Comparison of ENCODE assay signal across 10 mouse cellular contexts in the genomic region with DNA sequence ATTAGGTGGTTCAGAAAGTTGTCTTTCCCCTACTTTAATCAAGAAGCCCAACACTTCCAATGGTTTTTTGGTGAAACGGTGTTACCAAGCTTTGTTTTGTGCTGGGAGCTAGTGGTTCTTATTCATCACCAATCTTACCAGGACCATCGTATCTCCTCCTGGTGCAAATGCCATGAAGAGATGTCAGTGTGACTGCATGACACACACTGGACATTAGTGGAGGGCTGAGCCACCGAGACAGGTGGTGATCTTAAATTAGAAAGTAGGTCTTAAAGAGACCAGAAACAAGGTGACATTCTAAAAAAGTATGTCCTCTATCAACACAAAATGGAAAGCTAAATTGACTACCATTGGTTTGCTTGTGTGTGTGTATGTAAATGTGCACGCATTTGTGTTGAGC. TPM values are rescaled to one million over a fixed set of nuclear protein-coding genes. Genes with fewer than 3 reads are reported as not detected.
DNase-seq lines count a peak whose midpoint lies in the region; ATAC-seq and TF ChIP-seq lines count a peak whose summit lies in the region.
"Had no signal": no experiment of that assay in that cellular context is flagged by ENCODE, and none has a peak within 500 bp of the region (broad histone marks: within the 10 kb centered on the region; RNA-seq: fewer than 3 reads in every experiment).

No protein-coding gene starts in this region.

- no peak for ATAC-seq in hindbrain, embryonic 13.5 days (ENCODE audit: low FRiP score)
- no peak for ATAC-seq in hindbrain, embryonic 11.5 days (ENCODE audit: low FRiP score)
- ATAC-seq in hindbrain, embryonic 16.5 days = no peak

- H3K4me3 ChIP-seq in hindbrain, embryonic 13.5 days = no peak overlapping the region
- H3K4me3 ChIP-seq in hindbrain, embryonic 11.5 days (ENCODE audit: low read depth, low read length) = no peak overlapping the region
- no peak overlapping the region; the same call in 1 of the 2 replicates for H3K4me3 ChIP-seq in hindbrain, embryonic 16.5 days (ENCODE audit: low read length)
- H3K4me3 ChIP-seq in myocyte = peak overlapping the region; percentile 50
- H3K4me3 ChIP-seq in limb, embryonic 10.5 days = no peak overlapping the region

- H3K27ac ChIP-seq in hindbrain, embryonic 13.5 days = no peak overlapping the region
- no peak overlapping the region for H3K27ac ChIP-seq in hindbrain, embryonic 11.5 days (ENCODE audit: low read depth, low read length)
- H3K27ac ChIP-seq in hindbrain, embryonic 16.5 days (ENCODE audit: low read depth, low read length) = no peak overlapping the region
- no peak overlapping the region for H3K27ac ChIP-seq in limb, embryonic 10.5 days

- DNase-seq in hindbrain, embryonic 11.5 days (ENCODE audit: low spot score) = no peak
- peak; percentile 31 to 54 for DNase-seq in cerebellum, postnatal 36 days
- no peak for DNase-seq in limb, embryonic 10.5 days (ENCODE audit: low spot score)
- DNase-seq in B cell, adult 2 months = no peak
- DNase-seq: adrenal gland, postnatal 10 days; lung, postnatal 4 days had no signal

- no peaks in the 10 kb centered on the region for H3K79me2 ChIP-seq in myocyte (ENCODE audit: control insufficient read depth, insufficient read depth)

- peaks cover 10% of the 10 kb centered on the region for H3K27me3 ChIP-seq in hindbrain, embryonic 13.5 days
- H3K27me3 ChIP-seq in hindbrain, embryonic 11.5 days (ENCODE audit: control insufficient read depth, insufficient read depth, low read length) = no peaks in the 10 kb centered on the region
- H3K27me3 ChIP-seq in hindbrain, embryonic 16.5 days (replicated peaks; ENCODE audit: control insufficient read depth, insufficient read depth, low read length) = no peaks in the 10 kb centered on the region
- no peaks in the 10 kb centered on the region for H3K27me3 ChIP-seq in myocyte (ENCODE audit: control insufficient read depth, insufficient read depth, insufficient read length)
- H3K27me3 ChIP-seq in limb, embryonic 10.5 days (ENCODE audit: low read depth, poor library complexity, severe bottlenecking) = peaks cover 18% of the 10 kb centered on the region

- H3K36me3 ChIP-seq in hindbrain, embryonic 13.5 days = no peaks in the 10 kb centered on the region
- no peaks in the 10 kb centered on the region for H3K36me3 ChIP-seq in hindbrain, embryonic 11.5 days (ENCODE audit: control insufficient read depth, insufficient read depth, low read length)
- no peaks in the 10 kb centered on the region for H3K36me3 ChIP-seq in hindbrain, embryonic 16.5 days (ENCODE audit: control insufficient read depth, insufficient read depth, low read length)
- H3K36me3 ChIP-seq in myocyte (ENCODE audit: control insufficient read depth, insufficient read depth) = no peaks in the 10 kb centered on the region
- H3K36me3 ChIP-seq in limb, embryonic 10.5 days = no peaks in the 10 kb centered on the region
- H3K36me3 ChIP-seq: heart, embryonic 10.5 days had no signal

- H3ac ChIP-seq in myocyte (ENCODE audit: control insufficient read depth, insufficient read length) = no peak overlapping the region

- no peak for TF ChIP-seq POLR2A in myocyte (IDR thresholded peaks at IDR 0.05; ENCODE audit: insufficient read length, low read depth)

- H3K9ac ChIP-seq in hindbrain, embryonic 13.5 days = no peak overlapping the region
- H3K9ac ChIP-seq in hindbrain, embryonic 11.5 days (ENCODE audit: low read depth, low read length) = no peak overlapping the region
- H3K9ac ChIP-seq in hindbrain, embryonic 16.5 days (ENCODE audit: low read depth, low read length) = no peak overlapping the region

- H3K9me3 ChIP-seq in hindbrain, embryonic 13.5 days = no peaks in the 10 kb centered on the region
- no peaks in the 10 kb centered on the region for H3K9me3 ChIP-seq in hindbrain, embryonic 11.5 days (ENCODE audit: control insufficient read depth, low read length)
- no peaks in the 10 kb centered on the region for H3K9me3 ChIP-seq in hindbrain, embryonic 16.5 days (ENCODE audit: control insufficient read depth, low read length)
- no peaks in the 10 kb centered on the region for H3K9me3 ChIP-seq in limb, embryonic 10.5 days (replicated peaks)
- H3K9me3 ChIP-seq: heart, embryonic 10.5 days had no signal

- WGBS in hindbrain, embryonic 13.5 days = 94% methylated on average over 4 of the region's 4 CpGs
- WGBS in hindbrain, embryonic 11.5 days = 91% methylated on average over 4 of the region's 4 CpGs
- 91% methylated on average over 4 of the region's 4 CpGs for WGBS in hindbrain, embryonic 16.5 days
- WGBS in limb, embryonic 10.5 days = 95% methylated on average over 4 of the region's 4 CpGs

- H3K4me2 ChIP-seq in hindbrain, embryonic 13.5 days = peak overlapping the region; percentile 87
- H3K4me2 ChIP-seq in hindbrain, embryonic 11.5 days (replicated peaks; ENCODE audit: low read depth, low read length) = no peak overlapping the region
- peak overlapping the region; percentile 91 for H3K4me2 ChIP-seq in hindbrain, embryonic 16.5 days (ENCODE audit: low read length)
- peak overlapping the region; percentile 83 for H3K4me2 ChIP-seq in myocyte (ENCODE audit: low read depth)

- H3K4me1 ChIP-seq in hindbrain, embryonic 13.5 days (replicated peaks) = peaks cover 8% of the 10 kb centered on the region
- no peaks in the 10 kb centered on the region; the same call in 1 of the 2 replicates for H3K4me1 ChIP-seq in hindbrain, embryonic 11.5 days (replicated peaks; ENCODE audit: control insufficient read depth, insufficient read depth, low read length)
- peaks cover 6% of the 10 kb centered on the region for H3K4me1 ChIP-seq in hindbrain, embryonic 16.5 days (ENCODE audit: control insufficient read depth, insufficient read depth, low read depth, low read length)
- H3K4me1 ChIP-seq in limb, embryonic 10.5 days = peaks cover 16% of the 10 kb centered on the region

TF ChIP-seq in myocyte, 11 proteins besides CTCF, POLR2A, EP300 and RAD21:
- TF ChIP-seq TCF3 (IDR thresholded peaks at IDR 0.05; ENCODE audit: insufficient read length, low read depth) (no peak), E2F4 (IDR thresholded peaks at IDR 0.05; ENCODE audit: insufficient read depth) (no peak), POLR2AphosphoS2 (IDR thresholded peaks at IDR 0.05; ENCODE audit: insufficient read length, low read depth) (no peak), TCF12 (IDR thresholded peaks at IDR 0.05; ENCODE audit: insufficient read depth, poor library complexity, severe bottlenecking) (no peak), SRF (IDR thresholded peaks at IDR 0.05; ENCODE audit: control insufficient read depth, insufficient read length, low read depth) (no peak), MYOG (IDR thresholded peaks at IDR 0.05; ENCODE audit: control insufficient read depth in 1 of 3, insufficient read depth in 1 of 3, insufficient read length in 2 of 3, low read depth in 2 of 3) (peak in 1 of 3 experiments; percentile 48), REST (IDR thresholded peaks at IDR 0.05; ENCODE audit: insufficient read depth, insufficient read length) (no peak), MYOD1 (IDR thresholded peaks at IDR 0.05; ENCODE audit: control insufficient read depth in 1 of 3, insufficient read length in 2 of 3, low read depth in 2 of 3) (peak in 2 of 3 experiments; percentile 70 to 80), MAX (IDR thresholded peaks at IDR 0.05; ENCODE audit: low read depth) (no peak), CEBPB (IDR thresholded peaks at IDR 0.05; ENCODE audit: insufficient read depth, poor library complexity, severe bottlenecking) (no peak), USF1 (IDR thresholded peaks at IDR 0.05; ENCODE audit: low read depth) (no peak)
TF ChIP-seq in myocyte: peak in this region for 2.

RNA-seq across cellular contexts. Expression of gene Epdr1, which starts 1.6 kb away (rescaled TPM):
- 17.0 and 18.5 TPM in 2 replicates for polyA plus RNA-seq in hindbrain, embryonic 13.5 days (2015; fragmentation: Nextera tagmentation; extraction: Ambion mirVana)
- 16.9 and 17.6 TPM in 2 replicates for polyA plus RNA-seq in hindbrain, embryonic 11.5 days (2014; fragmentation: Nextera tagmentation; extraction: Ambion mirVana)
- polyA plus RNA-seq in hindbrain, embryonic 16.5 days (2015; fragmentation: Nextera tagmentation; extraction: Ambion mirVana) = 26.7 and 33.4 TPM in 2 replicates
- polyA plus RNA-seq in myocyte (2012; fragmentation: generic; extraction: Trizol) = 26.8 TPM
- polyA plus RNA-seq in limb, embryonic 10.5 days (2016; fragmentation: Nextera tagmentation; extraction: Ambion mirVana) = 12.2 and 13.8 TPM in 2 replicates

RNA-seq across cellular contexts. Expression of gene Sfrp4, which starts 4.8 kb away (rescaled TPM):
- 2.0 and 2.2 TPM in 2 replicates for polyA plus RNA-seq in hindbrain, embryonic 13.5 days (2015; fragmentation: Nextera tagmentation; extraction: Ambion mirVana)
- 1.1 TPM in 2 replicates for polyA plus RNA-seq in hindbrain, embryonic 11.5 days (2014; fragmentation: Nextera tagmentation; extraction: Ambion mirVana)
- 4.4 and 4.9 TPM in 2 replicates for polyA plus RNA-seq in hindbrain, embryonic 16.5 days (2015; fragmentation: Nextera tagmentation; extraction: Ambion mirVana)
- polyA plus RNA-seq in myocyte (2012; fragmentation: generic; extraction: Trizol) = 1.1 TPM
- 0.15 and 0.31 TPM in 2 replicates for polyA plus RNA-seq in limb, embryonic 10.5 days (2016; fragmentation: Nextera tagmentation; extraction: Ambion mirVana)

Comparison
In these comparisons a context has a peak if more than half of its experiments do, and no peak if none do; other contexts are left out.
1. DNase-seq: peak in cerebellum, postnatal 36 days (2 of 2); none in hindbrain, embryonic 11.5 days (single experiment), limb, embryonic 10.5 days (single experiment) and B cell, adult 2 months (0 of 2).